Mouse (Mus musculus) limb, embryonic 13.5 days (tissue): ENCODE results near the gene Gpr142. TPM values are rescaled to one million over a fixed set of nuclear protein-coding genes. Genes with fewer than 3 reads are reported as not detected.

Source experiments
- ATAC-seq: fragments of 200-750 bp; cut with Nextera tagmentation; 2 replicates; pipeline ENCODE4 v1.8.0; 2017; ENCODE audit warnings: low read depth, moderate number of reproducible peaks, moderate TSS enrichment; ENCODE audit not compliant: low FRiP score
- H3K27ac ChIP-seq: fragments of 300-500 bp; sonication (generic); 2 replicates; pipeline ENCODE4 v1.5.1; 2015; ENCODE audit warnings: inconsistent platforms, mild to moderate bottlenecking, moderate library complexity
- H3K27me3 ChIP-seq: fragments of 300-500 bp; sonication (generic); 2 replicates; pipeline ENCODE4 v1.6.1; 2015; ENCODE audit warnings: mild to moderate bottlenecking, inconsistent platforms
- H3K36me3 ChIP-seq: fragments of 300-500 bp; sonication (generic); 2 replicates; pipeline ENCODE4 v1.6.1; 2015; ENCODE audit warnings: inconsistent platforms, mild to moderate bottlenecking, moderate library complexity
- H3K4me1 ChIP-seq: fragments of 300-500 bp; sonication (generic); 2 replicates; pipeline ENCODE4 v1.6.1; 2015; ENCODE audit warnings: inconsistent platforms
- H3K4me2 ChIP-seq: fragments of 300-500 bp; sonication (generic); replicated peaks from 2 replicates; pipeline ENCODE4 v1.6.1; 2015; ENCODE audit warnings: inconsistent platforms, mild to moderate bottlenecking, moderate library complexity
- H3K4me3 ChIP-seq: fragments of 300-500 bp; sonication (generic); 2 replicates; pipeline ENCODE4 v1.5.1; 2015; ENCODE audit warnings: moderate library complexity, mild to moderate bottlenecking, inconsistent platforms
- H3K9ac ChIP-seq: fragments of 300-500 bp; sonication (generic); 2 replicates; pipeline ENCODE4 v1.6.1; 2015; ENCODE audit warnings: mild to moderate bottlenecking, inconsistent platforms
- H3K9me3 ChIP-seq: fragments of 300-500 bp; sonication (generic); 2 replicates; pipeline ENCODE4 v1.6.1; 2016; ENCODE audit warnings: inconsistent platforms
- WGBS: fragments of 180-500 bp; shearing (Covaris S2); methylation state at CpG from one replicate; pipeline ENCODE4 v1.1.7; 2015; 5-methylcytosine and 5-hydroxymethylcytosine counted together
- polyA plus RNA-seq: library from polyadenylated mRNA; unstranded; fragments of >200 nt; fragmentation: Nextera tagmentation; extraction: Ambion mirVana; gene quantifications from 2 replicates; pipeline ENCODE4 v1.2.1, GENCODE M21; 2015

Gpr142 gene
- polyA plus RNA-seq, 1 experiment from 2014 or later, result not detected

- ATAC-seq, result no peak
These were observed 5.3 kb downstream of the Gpr142 start for GRCm38 (mm10) chr11:114803990-114804389.

GRCm38 (mm10) chr11:114807025-114807424 lies 8.3 kb downstream of the Gpr142 start:
- Histone ChIP-seq H3K27ac (no peak overlapping the region), H3K9ac (no peak overlapping the region), H3K36me3 (no peaks in the 10 kb centered on the region), H3K9me3 (no peaks in the 10 kb centered on the region), H3K4me3 (no peak overlapping the region), H3K4me1 (peaks cover 33% of the 10 kb centered on the region), H3K4me2 (no peak overlapping the region), H3K27me3 (no peaks in the 10 kb centered on the region)
- no peak for ATAC-seq
- WGBS, result 75% methylated on average over 2 of the region's 2 CpGs

More at GRCm38 (mm10) chr11:114803990-114804389, 5.3 kb downstream of the Gpr142 start:
- no peaks in the 10 kb centered on the region for H3K36me3 ChIP-seq
- H3K9me3 ChIP-seq, result no peaks in the 10 kb centered on the region
- no peak overlapping the region for H3K9ac ChIP-seq
- no peak overlapping the region for H3K27ac ChIP-seq
- peaks cover 22% of the 10 kb centered on the region for H3K4me1 ChIP-seq
- no peak overlapping the region for H3K4me3 ChIP-seq
- H3K4me2 ChIP-seq, result no peak overlapping the region
- 56% methylated on average over 8 of the region's 8 CpGs for WGBS
- H3K27me3 ChIP-seq, result no peaks in the 10 kb centered on the region

GRCm38 (mm10) chr11:114807686-114808427 lies 9.1 kb downstream of the Gpr142 start:
- WGBS, result 33% methylated on average over 14 of the region's 14 CpGs
- ATAC-seq, result no peak
- H3K9ac ChIP-seq, result no peak overlapping the region

GRCm38 (mm10) chr11:114809371-114809770 lies 10.6 kb downstream of the Gpr142 start:
- no peaks in the 10 kb centered on the region for H3K36me3 ChIP-seq
- no peaks in the 10 kb centered on the region for H3K9me3 ChIP-seq
- H3K27ac ChIP-seq, result no peak overlapping the region
- ATAC-seq, result no peak
- no peak overlapping the region for H3K9ac ChIP-seq
- H3K4me1 ChIP-seq, result peaks cover 27% of the 10 kb centered on the region
- no peak overlapping the region for H3K4me2 ChIP-seq
- 80% methylated on average over 1 of the region's 1 CpGs for WGBS
- no peaks in the 10 kb centered on the region for H3K27me3 ChIP-seq
- no peak overlapping the region for H3K4me3 ChIP-seq

More at GRCm38 (mm10) chr11:114807686-114808427, 9.1 kb downstream of the Gpr142 start:
- Histone ChIP-seq H3K4me3 (no peak overlapping the region), H3K27ac (no peak overlapping the region), H3K36me3 (no peaks in the 10 kb centered on the region), H3K27me3 (no peaks in the 10 kb centered on the region), H3K4me1 (peaks cover 30% of the 10 kb centered on the region), H3K4me2 (no peak overlapping the region), H3K9me3 (no peaks in the 10 kb centered on the region)

GRCm38 (mm10) chr11:114810344-114810743 lies 11.6 kb downstream of the Gpr142 start:
- H3K4me2 ChIP-seq, result no peak overlapping the region
- H3K9me3 ChIP-seq, result no peaks in the 10 kb centered on the region
- no peaks in the 10 kb centered on the region for H3K36me3 ChIP-seq
- ATAC-seq, result no peak
- H3K27ac ChIP-seq, result peak overlapping the region; percentile 40; the same call in 1 of the 2 replicates
- H3K9ac ChIP-seq, result no peak overlapping the region
- H3K4me3 ChIP-seq, result no peak overlapping the region
- no peaks in the 10 kb centered on the region for H3K27me3 ChIP-seq
- H3K4me1 ChIP-seq, result peaks cover 34% of the 10 kb centered on the region
- WGBS, result 8% methylated on average over 4 of the region's 4 CpGs

- Histone ChIP-seq H3K27ac (no peak overlapping the region), H3K4me2 (no peak overlapping the region), H3K4me3 (no peak overlapping the region), H3K36me3 (no peaks in the 10 kb centered on the region), H3K9ac (no peak overlapping the region), H3K4me1 (peaks cover 29% of the 10 kb centered on the region), H3K27me3 (no peaks in the 10 kb centered on the region), H3K9me3 (no peaks in the 10 kb centered on the region)
- 11% methylated on average over 6 of the region's 6 CpGs for WGBS
- peak; percentile 55; the same call in 1 of the 2 replicates for ATAC-seq
These were observed 14.1 kb downstream of the Gpr142 start for GRCm38 (mm10) chr11:114812731-114813240.

GRCm38 (mm10) chr11:114814873-114815592 lies 16.3 kb downstream of the Gpr142 start:
- no peaks in the 10 kb centered on the region for H3K9me3 ChIP-seq
- H3K27ac ChIP-seq, result no peak overlapping the region
- H3K4me2 ChIP-seq, result no peak overlapping the region
- peaks cover 30% of the 10 kb centered on the region for H3K4me1 ChIP-seq
- no peak overlapping the region for H3K4me3 ChIP-seq
- WGBS, result 68% methylated on average over 11 of the region's 11 CpGs
- peak; percentile 17; the same call in 1 of the 2 replicates for ATAC-seq
- no peaks in the 10 kb centered on the region for H3K36me3 ChIP-seq
- no peak overlapping the region for H3K9ac ChIP-seq
- no peaks in the 10 kb centered on the region for H3K27me3 ChIP-seq

- H3K27me3 ChIP-seq, result no peaks in the 10 kb centered on the region
- no peak for ATAC-seq
- peaks cover 33% of the 10 kb centered on the region for H3K4me1 ChIP-seq
- H3K4me3 ChIP-seq, result no peak overlapping the region
- H3K27ac ChIP-seq, result no peak overlapping the region
- H3K4me2 ChIP-seq, result no peak overlapping the region
- H3K9ac ChIP-seq, result no peak overlapping the region
- H3K9me3 ChIP-seq, result no peaks in the 10 kb centered on the region
- 87% methylated on average over 4 of the region's 4 CpGs for WGBS
- H3K36me3 ChIP-seq, result no peaks in the 10 kb centered on the region
These were observed 18.2 kb downstream of the Gpr142 start for GRCm38 (mm10) chr11:114816934-114817333.

- 89% methylated on average over 7 of the region's 7 CpGs for WGBS
- H3K4me3 ChIP-seq, result no peak overlapping the region
- no peak for ATAC-seq
These were observed 19.5 kb downstream of the Gpr142 start for GRCm38 (mm10) chr11:114818185-114818584.

GRCm38 (mm10) chr11:114819110-114819509 lies 20.4 kb downstream of the Gpr142 start:
- no peak overlapping the region for H3K27ac ChIP-seq
- H3K9ac ChIP-seq, result no peak overlapping the region
- 40% methylated on average over 2 of the region's 2 CpGs for WGBS
- H3K9me3 ChIP-seq, result no peaks in the 10 kb centered on the region
- H3K27me3 ChIP-seq, result no peaks in the 10 kb centered on the region
- H3K4me1 ChIP-seq, result peaks cover 48% of the 10 kb centered on the region
- no peak for ATAC-seq
- H3K36me3 ChIP-seq, result no peaks in the 10 kb centered on the region
- H3K4me2 ChIP-seq, result no peak overlapping the region
- no peak overlapping the region for H3K4me3 ChIP-seq

More at GRCm38 (mm10) chr11:114818185-114818584, 19.5 kb downstream of the Gpr142 start:
- Histone ChIP-seq H3K9me3 (no peaks in the 10 kb centered on the region), H3K4me1 (peaks cover 39% of the 10 kb centered on the region), H3K36me3 (no peaks in the 10 kb centered on the region), H3K9ac (no peak overlapping the region), H3K27ac (no peak overlapping the region), H3K4me2 (no peak overlapping the region), H3K27me3 (no peaks in the 10 kb centered on the region)

GRCm38 (mm10) chr11:114820444-114820843 lies 21.7 kb downstream of the Gpr142 start:
- Histone ChIP-seq H3K9ac (no peak overlapping the region), H3K4me3 (no peak overlapping the region), H3K4me2 (no peak overlapping the region), H3K27ac (no peak overlapping the region), H3K27me3 (no peaks in the 10 kb centered on the region), H3K9me3 (no peaks in the 10 kb centered on the region), H3K36me3 (no peaks in the 10 kb centered on the region), H3K4me1 (peaks cover 42% of the 10 kb centered on the region)
- WGBS, result 31% methylated on average over 3 of the region's 3 CpGs
- no peak for ATAC-seq

GRCm38 (mm10) chr11:114821325-114821724 lies 22.6 kb downstream of the Gpr142 start:
- no peak overlapping the region for H3K27ac ChIP-seq
- H3K9ac ChIP-seq, result no peak overlapping the region
- H3K4me2 ChIP-seq, result no peak overlapping the region
- no peaks in the 10 kb centered on the region for H3K27me3 ChIP-seq
- no peaks in the 10 kb centered on the region for H3K36me3 ChIP-seq
- no peak for ATAC-seq
- H3K4me3 ChIP-seq, result no peak overlapping the region
- peaks cover 42% of the 10 kb centered on the region for H3K4me1 ChIP-seq
- H3K9me3 ChIP-seq, result no peaks in the 10 kb centered on the region
- WGBS, result 58% methylated on average over 1 of the region's 1 CpGs
